Mouse (Mus musculus) left cerebral cortex, postnatal 4 days (tissue): ENCODE measurements around the gene Retreg1. TPM values are rescaled to one million over a fixed set of nuclear protein-coding genes. Genes with fewer than 3 reads are reported as not detected.

Experiments used
- DNase-seq: peaks from one replicate; pipeline ENCODE4 v3.0.0-alpha.2; 2022
- intact Hi-C: fragments of 180-260 bp; cut with DNase I; formaldehyde crosslinking; loops from one replicate; pipeline ENCODE4 v1.15.1; 2025
- total RNA-seq, 2 experiments: library from RNA; stranded (reverse); gene quantifications; 2 replicates each; pipeline ENCODE4 v1.2.3; 2021

The Retreg1 gene
- total RNA-seq, 2 experiments from 2014 or later: 28.7 to 30.2 TPM

GRCm38 (mm10) chr15:25941514-25941913 lies 98.5 kb downstream of the Retreg1 start:
- no peak for DNase-seq
- intact Hi-C loops: loop anchor here (10.0 kb wide), 1 partner anchor 207 kb away; no protein-coding TSS in a partner anchor

GRCm38 (mm10) chr15:25942415-25942814 lies 99.4 kb downstream of the Retreg1 start:
- DNase-seq: no peak
- intact Hi-C loops: loop anchor here (10.0 kb wide), 1 partner anchor 208 kb away; no protein-coding TSS in a partner anchor

- DNase-seq: no peak
- intact Hi-C loops: loop anchor here (10.0 kb wide), 1 partner anchor 209 kb away; no protein-coding TSS in a partner anchor
Observed at GRCm38 (mm10) chr15:25943386-25944137, 100.6 kb downstream of the Retreg1 start.

- intact Hi-C loops: loop anchor here (10.0 kb wide), 1 partner anchor 210 kb away; no protein-coding TSS in a partner anchor
- DNase-seq: no peak
Observed at GRCm38 (mm10) chr15:25945224-25945623, 102.2 kb downstream of the Retreg1 start.

- no peak for DNase-seq
- intact Hi-C loops: loop anchor here (10.0 kb wide), 1 partner anchor 212 kb away; no protein-coding TSS in a partner anchor
Observed at GRCm38 (mm10) chr15:25946482-25946881, 103.5 kb downstream of the Retreg1 start.

- no peak for DNase-seq
- intact Hi-C loops: loop anchor here (10.0 kb wide), 1 partner anchor 213 kb away; no protein-coding TSS in a partner anchor
Observed at GRCm38 (mm10) chr15:25947383-25947782, 104.4 kb downstream of the Retreg1 start.

GRCm38 (mm10) chr15:25948257-25949223 lies 105.6 kb downstream of the Retreg1 start:
- no peak for DNase-seq
- intact Hi-C loops: loop anchor here (10.0 kb wide), 1 partner anchor 214 kb away; no protein-coding TSS in a partner anchor

GRCm38 (mm10) chr15:25949696-25950095 lies 106.7 kb downstream of the Retreg1 start:
- intact Hi-C loops: loop anchor here (10.0 kb wide), 1 partner anchor 215 kb away; no protein-coding TSS in a partner anchor

GRCm38 (mm10) chr15:25950584-25950983 lies 107.6 kb downstream of the Retreg1 start:
- intact Hi-C loops: no loop called here
- DNase-seq: no peak

More at GRCm38 (mm10) chr15:25949696-25950095, 106.7 kb downstream of the Retreg1 start:
- no peak for DNase-seq

- no peak for DNase-seq
- intact Hi-C loops: no loop called here
Observed at GRCm38 (mm10) chr15:25951037-25951436, 108.1 kb downstream of the Retreg1 start.

- intact Hi-C loops: loop anchor here (5.0 kb wide), 1 partner anchor 149 kb away; no protein-coding TSS in a partner anchor
- DNase-seq: no peak
Observed at GRCm38 (mm10) chr15:25956001-25956400, 113.0 kb downstream of the Retreg1 start.

- no peak for DNase-seq
- intact Hi-C loops: loop anchor here (5.0 kb wide), 1 partner anchor 149 kb away; no protein-coding TSS in a partner anchor
Observed at GRCm38 (mm10) chr15:25956422-25957117, 113.6 kb downstream of the Retreg1 start.

- DNase-seq: no peak
- intact Hi-C loops: loop anchor here (5.0 kb wide), 1 partner anchor 150 kb away; no protein-coding TSS in a partner anchor
Observed at GRCm38 (mm10) chr15:25957651-25958050, 114.7 kb downstream of the Retreg1 start.

- intact Hi-C loops: loop anchor here (5.0 kb wide), 1 partner anchor 152 kb away; no protein-coding TSS in a partner anchor
- no peak for DNase-seq
Observed at GRCm38 (mm10) chr15:25959375-25959774, 116.4 kb downstream of the Retreg1 start.

- DNase-seq: no peak
- intact Hi-C loops: no loop called here
Observed at GRCm38 (mm10) chr15:25960231-25960630, 117.3 kb downstream of the Retreg1 start.

GRCm38 (mm10) chr15:25966220-25966774 lies 123.3 kb downstream of the Retreg1 start:
- intact Hi-C loops: no loop called here
- no peak for DNase-seq

GRCm38 (mm10) chr15:25971596-25971995 lies 128.6 kb downstream of the Retreg1 start:
- no peak for DNase-seq
- intact Hi-C loops: loop anchor here (10.0 kb wide), 1 partner anchor 527 kb away; no protein-coding TSS in a partner anchor

GRCm38 (mm10) chr15:25972758-25973157 lies 129.8 kb downstream of the Retreg1 start:
- intact Hi-C loops: loop anchor here (10.0 kb wide), 1 partner anchor 528 kb away; no protein-coding TSS in a partner anchor
- DNase-seq: no peak

GRCm38 (mm10) chr15:25974352-25974751 lies 131.4 kb downstream of the Retreg1 start:
- intact Hi-C loops: loop anchor here (10.0 kb wide), 1 partner anchor 530 kb away; no protein-coding TSS in a partner anchor
- DNase-seq: no peak
